Mouse (Mus musculus): Measurements from ENCODE around the gene Rtel1.

The Rtel1 gene

GRCm38 (mm10) chr2:181326098-181326497 lies 6.6 kb downstream of the Rtel1 start:
- no peak for DNase-seq (ENCODE audit: low read depth)

GRCm38 (mm10) chr2:181332542-181332941 lies 13.0 kb downstream of the Rtel1 start:
- no peak for DNase-seq (ENCODE audit: low read depth)

- peak; percentile 24 for DNase-seq (ENCODE audit: low read depth)
Measured at GRCm38 (mm10) chr2:181334023-181334422, 14.5 kb downstream of the Rtel1 start.

GRCm38 (mm10) chr2:181340426-181340825 lies 20.9 kb downstream of the Rtel1 start:
- no peak for DNase-seq (ENCODE audit: low read depth)

GRCm38 (mm10) chr2:181342766-181343165 lies 23.2 kb downstream of the Rtel1 start:
- no peak for DNase-seq (ENCODE audit: low read depth)

- no peak for DNase-seq (ENCODE audit: low read depth)
Measured at GRCm38 (mm10) chr2:181356780-181357179, 37.2 kb downstream of the Rtel1 start.

GRCm38 (mm10) chr2:181363946-181364345 lies 44.4 kb downstream of the Rtel1 start:
- DNase-seq (ENCODE audit: low read depth) = no peak

GRCm38 (mm10) chr2:181364487-181364859 lies 44.9 kb downstream of the Rtel1 start:
- no peak for DNase-seq (ENCODE audit: low read depth)

GRCm38 (mm10) chr2:181364860-181365596 lies 45.5 kb downstream of the Rtel1 start, which contains the start of the genes Zgpat and Arfrp1:
TSS of gene Zgpat (plus strand) at chr2:181364928.
TSS of gene Arfrp1 (minus strand) at chr2:181365404.
- peak; percentile 54 for DNase-seq (ENCODE audit: low read depth)

- no peak for DNase-seq (ENCODE audit: low read depth)
Measured at GRCm38 (mm10) chr2:181365655-181366075, 46.1 kb downstream of the Rtel1 start.

GRCm38 (mm10) chr2:181370001-181370400 lies 50.5 kb downstream of the Rtel1 start:
- DNase-seq (ENCODE audit: low read depth) = no peak

- no peak for DNase-seq (ENCODE audit: low read depth)
Measured at GRCm38 (mm10) chr2:181375787-181376186, 56.2 kb downstream of the Rtel1 start.

- DNase-seq (ENCODE audit: low read depth) = no peak
Measured at GRCm38 (mm10) chr2:181377230-181377629, 57.7 kb downstream of the Rtel1 start.

- no peak for DNase-seq (ENCODE audit: low read depth)
Measured at GRCm38 (mm10) chr2:181378701-181379100, 59.2 kb downstream of the Rtel1 start.

GRCm38 (mm10) chr2:181379778-181380177 lies 60.2 kb downstream of the Rtel1 start, which contains the start of gene Lime1:
TSS of gene Lime1 (plus strand) at chr2:181380078.
- DNase-seq (ENCODE audit: low read depth) = no peak

GRCm38 (mm10) chr2:181380251-181380650 lies 60.7 kb downstream of the Rtel1 start:
- no peak for DNase-seq (ENCODE audit: low read depth)

GRCm38 (mm10) chr2:181381107-181381506 lies 61.6 kb downstream of the Rtel1 start:
- DNase-seq (ENCODE audit: low read depth) = no peak

GRCm38 (mm10) chr2:181381631-181382306 lies 62.2 kb downstream of the Rtel1 start:
- no peak for DNase-seq (ENCODE audit: low read depth)

- DNase-seq (ENCODE audit: low read depth) = no peak
Measured at GRCm38 (mm10) chr2:181384463-181384862, 64.9 kb downstream of the Rtel1 start.

- DNase-seq (ENCODE audit: low read depth) = peak; percentile 18
Measured at GRCm38 (mm10) chr2:181384919-181385391, 65.4 kb downstream of the Rtel1 start.

- peak; percentile 35 for DNase-seq (ENCODE audit: low read depth)
Measured at GRCm38 (mm10) chr2:181385885-181386284, 66.3 kb downstream of the Rtel1 start.

GRCm38 (mm10) chr2:181386663-181387210 lies 67.2 kb downstream of the Rtel1 start:
- no peak for DNase-seq (ENCODE audit: low read depth)
